Mouse (Mus musculus) cerebellum, postnatal 4 days (tissue): Measurements from ENCODE around the gene Kcnj5.

Experiments
- DNase-seq, 2 experiments: peaks; one replicate each; pipeline ENCODE4 v3.0.0; 2022; ENCODE audit warnings: low spot score in 2 of 2, mixed read lengths in 1 of 2

Gene Kcnj5

DNA sequence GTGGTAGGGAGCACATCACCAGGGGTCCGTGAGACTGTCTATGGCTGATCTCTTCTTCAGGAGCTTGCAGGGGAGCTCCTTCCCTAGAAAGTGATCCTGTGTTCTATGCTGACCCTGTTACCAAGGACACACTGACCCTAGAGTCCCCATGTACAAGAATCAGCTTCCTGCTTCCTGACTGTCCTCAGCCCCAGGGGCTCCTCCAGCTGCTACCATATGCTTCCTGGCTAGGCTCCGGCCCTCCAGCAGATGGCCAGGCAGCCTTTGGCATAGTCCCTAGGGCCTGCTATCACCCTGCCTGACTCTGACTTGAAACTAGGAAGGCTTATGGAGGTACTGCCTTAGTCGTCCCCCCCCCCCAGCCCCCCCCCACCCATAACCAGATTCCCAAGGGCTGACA lies 24.0 kb downstream of the Kcnj5 start:
- DNase-seq = no peak

DNA sequence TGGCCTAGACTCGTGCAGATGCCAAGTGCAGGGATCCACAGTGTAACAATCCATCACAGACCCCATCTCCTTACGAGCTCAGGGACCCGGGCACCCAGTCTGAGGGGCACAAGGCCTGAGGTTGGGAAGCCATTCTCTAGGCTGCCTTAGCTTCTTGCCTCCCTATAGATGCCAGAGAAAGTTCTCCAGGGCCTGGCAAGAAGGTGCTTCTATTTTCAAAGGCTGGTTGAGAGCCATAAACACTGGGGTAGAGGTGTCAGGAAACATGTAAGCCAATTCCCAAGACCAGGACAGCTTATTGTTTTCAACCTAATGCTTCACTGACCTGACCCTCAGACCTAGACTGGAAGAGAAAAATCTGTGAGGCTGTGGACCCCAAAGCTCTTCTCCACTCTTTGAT lies 28.2 kb downstream of the Kcnj5 start:
- no peak for DNase-seq

DNA sequence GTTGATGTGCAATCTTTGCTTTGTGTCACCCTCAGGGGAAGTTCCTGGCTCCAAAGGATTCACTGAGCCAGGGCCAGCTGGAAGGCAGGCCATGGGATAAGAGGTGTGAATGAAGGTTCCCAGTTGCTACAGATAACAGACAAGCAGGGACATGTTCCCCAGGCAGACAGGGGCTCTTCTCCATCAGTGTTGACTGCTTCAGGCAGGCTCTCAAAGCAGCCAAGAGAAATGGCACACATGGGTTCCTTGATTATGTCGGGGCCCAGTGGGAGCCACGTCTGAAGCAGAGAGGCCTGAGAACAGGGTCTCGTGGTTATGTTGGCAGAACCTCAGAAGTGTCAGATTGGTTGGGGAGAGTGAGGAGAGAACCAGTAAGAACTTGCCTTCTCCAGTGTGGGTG lies 30.1 kb downstream of the Kcnj5 start:
- DNase-seq = no peak

DNA sequence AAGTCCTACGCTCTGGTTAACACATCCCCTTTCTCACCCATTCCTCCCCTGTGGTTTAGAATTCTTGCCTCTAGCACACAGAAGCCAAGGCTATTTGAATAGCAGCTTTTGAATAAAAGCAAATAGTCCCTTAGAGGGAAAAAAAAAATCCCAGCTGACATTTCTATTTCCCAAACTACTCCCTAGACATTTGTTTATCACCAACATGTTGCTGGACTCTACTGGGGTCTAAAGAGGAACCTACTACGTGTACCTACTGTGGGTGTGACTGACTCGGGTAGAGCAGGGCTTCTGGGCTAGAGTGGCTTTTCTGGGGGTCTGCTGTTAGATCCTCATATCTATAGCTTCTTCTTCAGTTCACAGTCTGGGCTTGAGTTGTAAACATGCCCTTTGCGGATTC lies 31.9 kb downstream of the Kcnj5 start:
- no peak for DNase-seq

DNA sequence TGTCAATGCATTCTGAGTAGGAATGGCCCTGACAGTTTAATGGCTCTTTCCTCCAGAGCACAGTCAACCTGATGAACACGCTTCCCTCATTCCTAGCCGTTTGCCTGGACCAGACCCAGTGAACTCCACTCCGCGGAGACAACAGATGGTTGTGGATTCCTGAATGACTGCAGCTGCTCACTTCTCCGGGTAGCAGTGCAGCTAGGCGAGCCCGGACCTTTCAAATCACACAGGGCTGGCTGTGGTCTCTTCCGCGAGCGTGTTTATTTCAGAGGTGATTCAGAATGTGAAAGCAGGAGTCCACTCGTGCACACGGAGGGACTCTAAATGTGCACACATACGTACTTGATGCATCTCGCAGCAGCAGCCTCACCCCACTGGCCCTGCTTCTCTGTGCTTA lies 32.4 kb downstream of the Kcnj5 start:
- DNase-seq = no peak

DNA sequence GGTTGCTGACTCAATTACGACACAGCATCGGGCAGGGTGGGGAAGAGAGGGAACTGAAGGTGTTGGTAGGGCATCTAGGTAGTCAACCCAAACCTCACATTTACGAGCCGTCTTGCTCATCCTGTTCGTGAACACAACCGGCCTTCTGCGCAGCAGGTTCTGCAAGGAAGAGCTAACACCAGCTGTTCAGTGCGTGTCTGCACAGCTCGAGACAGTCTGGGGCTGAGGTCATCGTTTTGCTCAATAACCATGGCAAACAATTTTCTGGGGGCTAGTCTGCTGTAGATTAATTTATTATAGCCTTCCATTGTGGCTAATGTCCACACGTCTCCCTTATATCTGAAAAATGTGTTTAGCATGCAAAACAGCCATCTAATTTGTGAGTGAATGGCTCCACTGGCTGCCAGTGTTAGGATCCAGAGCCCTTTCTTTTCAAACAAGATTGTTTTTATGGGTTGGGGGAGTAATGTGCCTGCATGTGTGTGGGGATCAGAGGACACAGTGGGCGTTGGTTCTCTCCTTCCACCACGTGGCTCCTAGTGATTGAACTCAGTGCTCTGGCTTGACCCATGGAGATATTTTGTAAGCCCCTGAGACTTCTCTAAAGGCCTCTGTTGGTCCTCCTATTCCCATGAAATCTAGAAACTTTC lies 41.5 kb downstream of the Kcnj5 start:
- DNase-seq = no peak

GRCm38 (mm10) chr9:32295061-32295800 lies 48.9 kb downstream of the Kcnj5 start:
- no peak for DNase-seq

GRCm38 (mm10) chr9:32292686-32293085 lies 51.5 kb downstream of the Kcnj5 start:
- DNase-seq = no peak

- no peak for DNase-seq
These were observed 52.5 kb downstream of the Kcnj5 start for GRCm38 (mm10) chr9:32291618-32292017.

GRCm38 (mm10) chr9:32283591-32283990 lies 60.6 kb downstream of the Kcnj5 start:
- DNase-seq = no peak

DNA sequence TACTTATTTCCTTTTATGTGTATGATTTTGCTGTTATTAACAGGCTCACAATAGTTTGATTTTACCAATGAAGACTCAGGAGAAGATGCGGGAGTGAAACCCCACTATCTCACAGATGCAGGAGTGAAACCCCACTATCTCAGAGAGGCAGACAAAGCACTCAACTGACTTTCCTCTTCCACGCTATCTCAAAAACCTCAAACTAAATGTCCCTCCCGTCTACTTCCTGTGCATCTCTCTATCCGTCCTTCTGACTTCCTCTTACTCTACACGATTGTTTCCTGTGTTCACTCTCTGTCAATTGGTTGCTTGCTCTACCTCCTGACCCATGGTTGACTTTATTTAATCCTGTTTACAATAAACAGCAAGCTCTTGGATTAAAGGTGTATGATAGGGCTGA lies 63.7 kb downstream of the Kcnj5 start:
- DNase-seq = no peak

- no peak for DNase-seq
These were observed 64.4 kb downstream of the Kcnj5 start for GRCm38 (mm10) chr9:32279789-32280188.

DNA sequence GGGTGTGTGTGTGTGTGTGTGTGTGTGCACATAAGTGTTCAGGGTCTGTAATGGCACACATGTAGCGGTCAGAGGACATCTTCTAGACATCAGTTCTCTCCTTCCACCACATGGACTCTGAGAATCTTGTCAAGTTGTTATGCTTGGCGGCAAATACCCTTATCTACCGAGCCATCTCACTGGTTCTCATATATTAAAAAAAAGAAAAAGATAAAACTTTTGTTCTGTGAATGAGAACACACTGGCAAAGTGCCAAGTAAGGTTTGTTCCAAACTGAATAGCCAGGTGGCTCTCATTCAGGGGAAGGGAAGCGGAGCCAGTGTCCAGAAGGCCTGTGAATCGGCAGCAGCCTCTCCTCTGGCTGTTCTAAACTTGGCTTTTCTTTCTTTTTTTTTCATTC lies 66.1 kb downstream of the Kcnj5 start:
- DNase-seq = no peak

GRCm38 (mm10) chr9:32271896-32272444 lies 72.2 kb downstream of the Kcnj5 start:
- DNase-seq = peak; percentile 43 to 70
